Mouse (Mus musculus): Measurements from ENCODE around the gene Cbfa2t3. TPM values are rescaled to one million over a fixed set of nuclear protein-coding genes. Genes with fewer than 3 reads are reported as not detected.

The Cbfa2t3 gene
- total and polyA plus RNA-seq, 2 experiments from 2014 or later = 11.1 to 15.9 TPM

GRCm38 (mm10) chr8:122735110-122735509, 36.2 kb upstream of the Cbfa2t3 start:
- H3K36me3 ChIP-seq (ENCODE audit: insufficient read depth, low read length) = no peaks in the 10 kb centered on the region
- ATAC-seq (ENCODE audit: low FRiP score) (no peak), DNase-seq (ENCODE audit: low spot score) (no peak)
- H3K4me1 ChIP-seq (ENCODE audit: insufficient read depth, low read length) = peaks cover 17% of the 10 kb centered on the region
- no peak overlapping the region for H3K9ac ChIP-seq (replicated peaks; ENCODE audit: low read length, poor library complexity, severe bottlenecking)
- H3K4me3 ChIP-seq (ENCODE audit: low read depth, low read length) = no peak overlapping the region
- no peak for TF ChIP-seq CTCF (IDR thresholded peaks at IDR 0.05)
- H3K9me3 ChIP-seq (ENCODE audit: low read length) = no peaks in the 10 kb centered on the region
- H3K4me2 ChIP-seq (ENCODE audit: low read depth, low read length, poor library complexity, severe bottlenecking) = no peak overlapping the region
- H3K27me3 ChIP-seq (ENCODE audit: insufficient read depth, low read length) = no peaks in the 10 kb centered on the region
- 44% methylated on average over 3 of the region's 3 CpGs for WGBS
- H3K27ac ChIP-seq (ENCODE audit: low read depth, low read length) = no peak overlapping the region

- TF ChIP-seq CTCF (IDR thresholded peaks at IDR 0.05) = no peak
- ATAC-seq (ENCODE audit: low FRiP score) = no peak
- Histone ChIP-seq H3K9me3 (ENCODE audit: low read length) (no peaks in the 10 kb centered on the region), H3K9ac (replicated peaks; ENCODE audit: low read length, poor library complexity, severe bottlenecking) (no peak overlapping the region), H3K36me3 (ENCODE audit: insufficient read depth, low read length) (no peaks in the 10 kb centered on the region), H3K27me3 (ENCODE audit: insufficient read depth, low read length) (no peaks in the 10 kb centered on the region), H3K4me3 (ENCODE audit: low read depth, low read length) (no peak overlapping the region), H3K4me1 (ENCODE audit: insufficient read depth, low read length) (no peaks in the 10 kb centered on the region), H3K27ac (ENCODE audit: low read depth, low read length) (no peak overlapping the region), H3K4me2 (ENCODE audit: low read depth, low read length, poor library complexity, severe bottlenecking) (no peak overlapping the region)
- no peak for DNase-seq (ENCODE audit: low spot score)
- WGBS = 6% methylated on average over 3 of the region's 3 CpGs
Observed at GRCm38 (mm10) chr8:122728630-122729029, 29.7 kb upstream of the Cbfa2t3 start.

DNA sequence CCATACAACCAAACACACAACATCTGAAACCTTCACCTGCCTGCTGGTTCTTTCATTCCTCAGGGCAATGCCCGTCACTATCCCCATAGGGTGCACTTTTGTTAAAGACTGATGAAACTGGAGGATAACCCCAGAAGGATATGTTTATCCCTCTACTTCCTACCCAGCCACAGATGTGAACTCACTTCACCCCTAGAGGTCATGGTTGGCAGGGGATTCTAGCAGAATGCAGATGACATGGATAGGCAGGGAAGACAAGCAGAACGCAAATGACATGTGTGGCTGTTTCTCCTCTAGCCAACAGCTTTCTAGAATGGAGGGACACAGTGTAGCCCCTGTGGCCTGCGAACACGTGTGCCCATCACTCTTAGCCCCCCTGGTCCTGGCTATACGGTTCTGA, 28.5 kb upstream of the Cbfa2t3 start:
- Histone ChIP-seq H3K27ac (ENCODE audit: low read depth, low read length) (no peak overlapping the region), H3K9ac (replicated peaks; ENCODE audit: low read length, poor library complexity, severe bottlenecking) (no peak overlapping the region), H3K27me3 (ENCODE audit: insufficient read depth, low read length) (no peaks in the 10 kb centered on the region), H3K4me2 (ENCODE audit: low read depth, low read length, poor library complexity, severe bottlenecking) (no peak overlapping the region), H3K36me3 (ENCODE audit: insufficient read depth, low read length) (no peaks in the 10 kb centered on the region), H3K9me3 (ENCODE audit: low read length) (no peaks in the 10 kb centered on the region), H3K4me1 (ENCODE audit: insufficient read depth, low read length) (no peaks in the 10 kb centered on the region), H3K4me3 (ENCODE audit: low read depth, low read length) (no peak overlapping the region)
- no peak for DNase-seq (ENCODE audit: low spot score)
- TF ChIP-seq CTCF (IDR thresholded peaks at IDR 0.05) = 0 out of 2 replicates have a peak, but pooled peaks have one; percentile 4
- WGBS = 66% methylated on average over 5 of the region's 5 CpGs
- ATAC-seq (ENCODE audit: low FRiP score) = no peak

GRCm38 (mm10) chr8:122726789-122727188, 27.9 kb upstream of the Cbfa2t3 start:
- Histone ChIP-seq H3K27me3 (ENCODE audit: insufficient read depth, low read length) (no peaks in the 10 kb centered on the region), H3K9ac (replicated peaks; ENCODE audit: low read length, poor library complexity, severe bottlenecking) (no peak overlapping the region), H3K4me1 (ENCODE audit: insufficient read depth, low read length) (no peaks in the 10 kb centered on the region), H3K27ac (ENCODE audit: low read depth, low read length) (no peak overlapping the region), H3K9me3 (ENCODE audit: low read length) (no peaks in the 10 kb centered on the region), H3K4me2 (ENCODE audit: low read depth, low read length, poor library complexity, severe bottlenecking) (no peak overlapping the region), H3K36me3 (ENCODE audit: insufficient read depth, low read length) (no peaks in the 10 kb centered on the region), H3K4me3 (ENCODE audit: low read depth, low read length) (no peak overlapping the region)
- WGBS = 55% methylated on average over 2 of the region's 2 CpGs
- DNase-seq (ENCODE audit: low spot score) = no peak
- no peak for TF ChIP-seq CTCF (IDR thresholded peaks at IDR 0.05)
- no peak for ATAC-seq (ENCODE audit: low FRiP score)

GRCm38 (mm10) chr8:122725187-122725586, 26.3 kb upstream of the Cbfa2t3 start:
- Histone ChIP-seq H3K27ac (ENCODE audit: low read depth, low read length) (no peak overlapping the region), H3K9ac (replicated peaks; ENCODE audit: low read length, poor library complexity, severe bottlenecking) (no peak overlapping the region), H3K4me1 (ENCODE audit: insufficient read depth, low read length) (peaks cover 6% of the 10 kb centered on the region), H3K27me3 (ENCODE audit: insufficient read depth, low read length) (no peaks in the 10 kb centered on the region), H3K4me3 (ENCODE audit: low read depth, low read length) (no peak overlapping the region), H3K9me3 (ENCODE audit: low read length) (no peaks in the 10 kb centered on the region), H3K36me3 (ENCODE audit: insufficient read depth, low read length) (no peaks in the 10 kb centered on the region), H3K4me2 (ENCODE audit: low read depth, low read length, poor library complexity, severe bottlenecking) (no peak overlapping the region)
- no peak for TF ChIP-seq CTCF (IDR thresholded peaks at IDR 0.05)
- DNase-seq (ENCODE audit: low spot score) = no peak
- 88% methylated on average over 6 of the region's 6 CpGs for WGBS
- ATAC-seq (ENCODE audit: low FRiP score) = no peak

- peaks cover 13% of the 10 kb centered on the region for H3K4me1 ChIP-seq (ENCODE audit: insufficient read depth, low read length)
Observed at GRCm38 (mm10) chr8:122720811-122721640, 22.1 kb upstream of the Cbfa2t3 start.

More at GRCm38 (mm10) chr8:122720811-122721640, 22.1 kb upstream of the Cbfa2t3 start:
- peak; percentile 68 for DNase-seq (ENCODE audit: low spot score)
- Histone ChIP-seq H3K27me3 (ENCODE audit: insufficient read depth, low read length) (no peaks in the 10 kb centered on the region), H3K9me3 (ENCODE audit: low read length) (no peaks in the 10 kb centered on the region), H3K4me3 (ENCODE audit: low read depth, low read length) (no peak overlapping the region), H3K27ac (ENCODE audit: low read depth, low read length) (peak overlapping the region; percentile 78), H3K36me3 (ENCODE audit: insufficient read depth, low read length) (no peaks in the 10 kb centered on the region), H3K4me2 (ENCODE audit: low read depth, low read length, poor library complexity, severe bottlenecking) (peak overlapping the region; percentile 21), H3K9ac (replicated peaks; ENCODE audit: low read length, poor library complexity, severe bottlenecking) (peak overlapping the region; percentile 42; the same call in 1 of the 2 replicates)
- peak; percentile 65 for ATAC-seq (ENCODE audit: low FRiP score)
- TF ChIP-seq CTCF (IDR thresholded peaks at IDR 0.05) = no peak
- 34% methylated on average over 14 of the region's 14 CpGs for WGBS
